Mouse (Mus musculus) inflammation-experienced regulatory T-cells, adult 6 months (primary cell): Measurements from ENCODE around the gene Gm11042. TPM values are rescaled to one million over a fixed set of nuclear protein-coding genes. Genes with fewer than 3 reads are reported as not detected.

Experiments used
- ATAC-seq: one replicate; pipeline ENCODE4 v1.8.0; 2017
- polyA plus RNA-seq, 3 experiments: library from polyadenylated mRNA; unstranded; fragments of 100-300 nt; shearing (Covaris generic); gene quantifications; one replicate each; pipeline ENCODE4 v1.2.1; 2017

The Gm11042 gene
- polyA plus RNA-seq, 3 experiments from 2014 or later: not detected

DNA sequence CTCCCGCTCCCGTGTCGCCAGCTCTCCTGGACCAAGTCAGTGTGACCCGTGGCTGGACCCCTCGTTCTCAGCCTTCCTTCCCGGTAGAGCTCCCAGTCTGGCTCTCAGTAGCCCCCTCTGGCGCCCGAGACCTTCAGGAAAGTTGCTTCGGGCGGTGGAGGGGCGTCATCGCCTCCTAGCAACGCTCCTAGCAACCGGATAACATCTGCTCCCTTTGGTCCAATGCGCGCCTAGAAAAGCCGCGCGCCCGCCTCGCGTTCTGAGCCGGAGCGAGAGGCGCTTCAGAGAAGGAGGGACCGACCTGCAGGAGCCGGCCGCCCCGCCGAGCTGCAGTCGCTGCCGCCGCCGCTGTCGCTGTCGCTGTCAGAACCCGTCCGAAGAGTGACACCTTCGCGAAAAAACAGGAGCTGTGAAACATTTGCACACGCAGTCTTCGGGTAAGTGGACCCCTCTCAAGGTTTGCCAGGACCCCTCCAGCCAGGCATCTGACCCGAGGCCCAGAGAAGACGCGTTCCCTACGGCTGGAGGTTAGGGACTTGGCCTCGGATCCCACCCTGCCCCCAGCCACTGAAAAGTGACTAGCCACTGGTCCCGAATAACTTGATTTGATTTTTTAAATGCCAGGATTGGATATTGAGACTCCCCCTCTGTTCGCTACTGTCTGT is 32.0 kb downstream of the Gm11042 start:
- no peak for ATAC-seq

DNA sequence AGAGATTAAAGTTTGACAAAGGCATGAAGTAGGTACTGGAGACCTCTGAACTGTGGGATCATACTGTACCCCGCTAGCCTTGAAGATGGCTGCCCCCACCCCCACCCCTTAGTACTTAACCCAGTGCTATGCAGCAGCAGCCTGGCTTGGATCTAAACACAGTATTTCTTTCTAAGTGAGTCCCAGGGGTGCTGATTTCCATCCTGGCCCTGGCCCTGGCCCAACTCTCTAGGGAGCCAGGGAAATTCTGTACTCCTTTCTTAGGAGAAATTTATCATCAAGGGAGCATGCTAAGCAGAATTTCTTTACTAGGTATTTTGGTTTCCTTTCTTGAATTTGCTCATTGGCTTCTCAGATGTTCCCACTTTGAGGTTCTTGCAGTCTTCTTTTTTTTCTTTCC is 33.3 kb downstream of the Gm11042 start:
- no peak for ATAC-seq

DNA sequence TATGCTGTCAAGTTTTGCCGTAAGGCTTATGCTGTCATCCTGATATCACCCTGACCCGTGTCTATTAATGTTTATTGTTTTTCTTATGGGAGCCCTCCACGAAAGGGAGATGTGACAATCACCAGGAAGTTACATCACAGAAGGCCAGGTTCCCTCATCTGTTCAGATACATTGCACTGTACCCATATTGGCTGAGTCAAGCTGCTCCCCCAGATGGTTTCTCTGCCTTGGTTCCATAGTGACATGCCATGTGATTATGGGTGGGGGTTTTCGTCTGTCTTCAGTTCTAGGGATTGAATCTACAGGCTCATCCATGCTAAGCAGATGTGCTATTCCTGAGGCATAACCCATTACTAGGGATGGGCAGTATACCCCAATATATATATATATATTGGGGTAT is 34.8 kb downstream of the Gm11042 start:
- ATAC-seq: no peak

DNA sequence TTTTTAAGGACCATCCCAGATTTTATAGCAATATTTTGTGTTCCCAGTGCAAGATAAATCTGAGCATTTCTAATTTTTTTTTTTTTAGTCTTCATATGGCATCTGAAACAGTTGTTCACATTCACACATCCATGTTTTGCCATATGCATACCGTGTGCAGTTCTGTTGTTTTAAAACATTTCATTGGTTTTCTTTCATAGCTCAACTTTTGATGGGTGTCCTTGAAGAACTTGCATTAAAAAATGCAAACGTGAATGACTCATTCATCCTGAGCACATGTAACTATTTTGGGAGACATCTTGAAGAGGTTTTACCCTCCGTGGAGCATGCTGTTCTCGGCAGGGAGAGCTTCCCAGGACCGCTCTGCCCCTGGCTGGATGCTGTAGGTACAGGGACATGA is 38.9 kb downstream of the Gm11042 start:
- no peak for ATAC-seq

DNA sequence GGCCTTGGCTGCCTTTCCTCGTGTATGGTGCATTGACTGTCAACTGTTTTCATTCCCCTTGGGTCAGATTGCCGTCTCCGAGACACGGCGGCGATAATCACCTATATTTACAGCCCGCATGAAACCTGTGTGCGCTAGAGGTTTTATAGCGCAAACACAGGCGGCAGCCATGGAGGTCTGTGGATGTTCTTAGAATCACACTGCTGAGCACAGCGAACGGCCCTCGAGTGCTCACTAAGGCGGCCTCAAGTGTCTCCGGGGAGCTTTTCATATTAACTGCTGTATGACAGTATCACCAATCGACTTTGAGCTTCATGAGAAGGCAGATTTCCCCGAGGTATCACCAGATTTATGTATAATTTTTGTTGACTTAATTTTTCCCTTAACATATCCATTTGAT is 43.6 kb downstream of the Gm11042 start:
- no peak for ATAC-seq

DNA sequence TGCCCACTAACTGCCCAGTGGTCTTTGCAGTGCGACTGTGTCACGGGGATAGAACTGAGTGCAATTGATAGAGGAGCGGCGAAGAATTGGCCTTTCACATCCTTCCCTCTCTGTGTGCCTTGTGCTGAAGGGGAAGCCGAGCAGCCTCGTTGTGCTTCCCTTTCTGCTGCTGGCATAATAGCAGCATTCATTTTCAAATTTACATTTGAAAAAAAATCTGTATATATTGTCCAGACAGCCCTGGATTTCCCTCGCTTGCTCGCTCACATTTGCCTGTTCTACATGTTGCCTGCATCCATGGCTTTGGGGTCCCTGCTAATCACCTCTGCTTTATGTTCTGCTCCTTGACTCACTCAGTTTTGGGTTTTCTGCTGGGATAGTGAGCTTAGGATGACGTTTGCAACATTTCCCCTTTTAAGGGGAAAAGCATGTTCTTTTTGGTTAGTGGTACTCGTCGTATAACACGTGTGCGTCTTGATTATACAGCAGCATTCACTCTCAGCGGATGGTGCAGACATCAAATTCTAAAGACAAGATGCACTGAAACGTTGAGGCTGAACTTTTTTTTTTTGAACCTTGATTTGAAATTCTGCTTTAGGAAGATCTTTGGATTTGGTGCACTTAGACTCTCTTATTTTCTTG is 47.4 kb downstream of the Gm11042 start:
- no peak for ATAC-seq

- ATAC-seq: no peak
Observed at GRCm38 (mm10) chr12:74267049-74267448, 49.1 kb downstream of the Gm11042 start.
